Mouse (Mus musculus) common myeloid progenitor, adult 5-6 weeks (primary cell): ENCODE measurements around the gene Polr1a. TPM values are rescaled to one million over a fixed set of nuclear protein-coding genes. Genes with fewer than 3 reads are reported as not detected.

ENCODE experiments used
- ATAC-seq: replicated peaks from 2 replicates; pipeline ENCODE4 v1.8.0; 2016; ENCODE audit warnings: low read depth, mild to moderate bottlenecking, moderate TSS enrichment, inconsistent platforms; ENCODE audit not compliant: poor library complexity, severe bottlenecking
- total RNA-seq: library from RNA; stranded (forward); fragments of 200-1000, 187-1606 nt; gene quantifications from 2 replicates; pipeline ENCODE4 v1.2.3, GENCODE M21; 2017

Polr1a gene
- total RNA-seq, 1 experiment from 2014 or later, result 101 TPM

- no peak for ATAC-seq
These were observed 82.5 kb downstream of the Polr1a start for GRCm38 (mm10) chr6:71991190-71991932.

GRCm38 (mm10) chr6:71991933-71992325 is 83.1 kb downstream of the Polr1a start:
- no peak for ATAC-seq

DNA sequence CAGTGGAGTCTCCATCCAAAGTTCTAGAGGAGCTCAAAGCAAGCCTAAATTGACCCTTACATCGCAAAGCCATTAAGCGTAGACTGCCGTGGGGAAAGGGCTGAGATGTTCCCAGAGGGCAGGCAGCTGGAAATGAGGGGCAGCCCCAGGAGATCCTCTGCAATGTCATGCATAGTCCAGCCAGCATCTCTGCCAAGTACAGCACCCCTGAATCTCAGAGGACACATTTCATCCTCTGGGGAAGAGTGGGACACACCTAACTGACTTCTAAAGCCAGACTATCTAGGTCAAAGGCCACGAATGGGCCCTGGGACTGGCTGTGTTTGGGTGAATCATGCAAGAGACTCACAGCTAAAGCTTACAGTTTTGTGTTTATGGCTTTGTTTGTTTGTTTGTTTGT is 85.2 kb downstream of the Polr1a start:
- no peak for ATAC-seq

DNA sequence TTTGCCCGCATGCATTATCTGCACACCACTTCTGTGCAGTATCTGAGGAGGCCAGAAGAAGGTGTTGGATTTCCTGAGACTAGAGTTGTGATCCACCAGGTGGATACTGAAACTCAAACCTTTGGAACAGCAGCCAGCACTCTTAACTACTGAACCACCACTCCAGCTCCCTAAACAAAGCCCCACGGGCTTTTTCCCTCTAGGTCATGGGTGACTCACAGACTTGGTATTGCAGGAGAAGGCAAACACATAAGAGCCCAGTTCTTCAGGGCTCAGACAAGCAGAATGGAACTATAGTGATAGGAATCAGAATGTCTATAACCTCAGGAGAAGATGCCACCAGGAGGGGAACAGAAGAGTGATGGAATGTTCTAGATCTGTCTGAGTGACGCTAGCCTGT is 86.2 kb downstream of the Polr1a start:
- ATAC-seq, result no peak

- no peak for ATAC-seq
These were observed 88.4 kb downstream of the Polr1a start for GRCm38 (mm10) chr6:71997215-71997614.

- ATAC-seq, result no peak
These were observed 91.2 kb downstream of the Polr1a start for GRCm38 (mm10) chr6:71999917-72000512.

- ATAC-seq, result 0 out of 2 replicates have a peak, but pooled peaks have one; percentile 22
These were observed 92.4 kb downstream of the Polr1a start for GRCm38 (mm10) chr6:72001220-72001777.

- ATAC-seq, result no peak
These were observed 98.8 kb downstream of the Polr1a start for GRCm38 (mm10) chr6:72007411-72008212.

- ATAC-seq, result no peak
These were observed 99.4 kb downstream of the Polr1a start for GRCm38 (mm10) chr6:72008213-72008655.

DNA sequence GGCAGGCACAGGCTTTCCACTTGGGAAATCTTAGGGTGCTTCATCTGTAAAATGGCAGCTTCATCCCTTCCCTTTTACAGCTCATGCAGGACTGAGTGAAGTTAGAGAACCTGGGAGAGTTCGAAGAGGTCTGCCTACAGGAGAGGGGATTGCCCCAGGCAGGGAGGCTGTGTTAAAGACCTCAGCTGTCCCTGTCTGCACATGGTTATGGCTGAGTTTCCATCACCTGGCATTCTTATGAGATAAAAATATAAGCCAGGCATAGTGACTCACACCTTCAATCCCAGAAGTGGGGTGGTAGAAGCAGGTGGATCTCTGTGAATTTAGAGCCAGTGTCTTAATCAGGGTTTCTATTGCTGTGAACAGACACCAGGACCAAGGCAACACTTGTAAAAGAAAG is 100.6 kb downstream of the Polr1a start:
- no peak for ATAC-seq

DNA sequence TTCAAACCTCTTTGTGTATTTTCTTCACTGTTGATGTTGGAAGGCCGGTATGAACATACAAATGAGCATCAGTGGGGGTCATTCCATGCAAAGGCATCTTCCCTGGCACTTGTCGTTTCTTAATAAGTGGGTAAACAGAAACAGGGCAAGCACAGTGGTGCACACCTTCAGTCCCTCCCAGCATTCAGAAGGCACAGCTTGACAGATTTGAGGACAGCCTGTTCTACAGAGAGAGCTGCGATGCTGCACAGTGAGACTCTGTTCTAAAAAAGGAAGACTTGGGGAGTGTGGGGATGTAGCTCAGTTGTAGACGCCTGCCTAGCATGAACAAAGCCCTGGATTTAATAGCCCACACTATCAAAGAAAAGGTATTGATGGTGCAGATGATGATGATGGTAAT is 105.2 kb downstream of the Polr1a start:
- no peak for ATAC-seq

GRCm38 (mm10) chr6:72018052-72018451 is 109.2 kb downstream of the Polr1a start:
- ATAC-seq, result no peak

DNA sequence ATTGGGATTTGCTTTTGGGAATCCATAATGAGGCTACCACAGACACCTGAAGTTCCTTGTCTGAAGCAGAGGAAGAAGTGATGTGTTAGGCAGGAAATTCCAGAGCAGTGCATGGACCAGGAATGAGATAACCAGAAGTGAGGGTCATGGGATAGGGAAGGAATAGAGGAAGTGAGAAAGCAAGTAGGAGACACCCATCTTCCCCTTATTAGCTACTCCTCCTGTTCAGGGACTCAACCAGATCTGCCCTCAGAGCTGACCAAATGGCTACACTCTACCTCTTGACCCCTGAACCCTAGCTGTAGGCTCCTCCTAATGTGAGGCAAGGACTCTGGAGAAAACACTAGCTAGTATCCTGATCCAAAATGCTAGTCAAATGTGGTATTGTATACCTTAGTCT is 116.6 kb downstream of the Polr1a start:
- no peak for ATAC-seq

- no peak for ATAC-seq
These were observed 119.2 kb downstream of the Polr1a start for GRCm38 (mm10) chr6:72028079-72028478.

DNA sequence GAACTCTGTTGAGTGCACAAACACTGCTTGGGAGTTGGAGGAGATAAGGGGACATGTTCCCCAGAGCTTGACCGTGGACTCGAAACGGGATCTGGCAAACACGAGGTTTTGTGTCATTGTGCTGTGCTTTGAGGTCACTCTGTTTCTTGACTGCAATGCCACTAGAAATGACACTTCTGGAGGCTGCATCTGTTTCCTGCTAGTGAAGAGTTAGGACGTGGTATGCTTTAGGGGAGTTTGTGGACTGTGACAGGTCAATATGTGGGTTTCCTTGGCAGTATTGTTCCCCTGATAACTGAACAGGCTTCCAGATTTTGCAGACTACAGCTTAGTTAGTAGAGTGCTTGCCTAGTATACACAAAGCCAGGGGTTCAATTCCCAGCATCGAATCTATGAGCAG is 120.8 kb downstream of the Polr1a start:
- peak; percentile 83 for ATAC-seq

Other genes starting within 250 kb of the Polr1a start
- 0.53 and 0.73 TPM in 2 replicates for gene Reep1, start 201.5 kb upstream of the Polr1a start, total RNA-seq
- gene Mrpl35, start 82.1 kb upstream of the Polr1a start, total RNA-seq, result 41.8 and 42.1 TPM in 2 replicates
- gene Immt, start 77.7 kb upstream of the Polr1a start, total RNA-seq, result 127 and 157 TPM in 2 replicates
- 159 and 193 TPM in 2 replicates for gene Ptcd3, start 303 bp upstream of the Polr1a start, total RNA-seq
- gene St3gal5, start 188.5 kb downstream of the Polr1a start, total RNA-seq, result 33.8 and 41.8 TPM in 2 replicates